Mouse (Mus musculus): Measurements from ENCODE around the gene Myo16. TPM values are rescaled to one million over a fixed set of nuclear protein-coding genes. Genes with fewer than 3 reads are reported as not detected.

Gene Myo16
- total RNA-seq, 2 experiments from 2014 or later = 1.7 to 2.7 TPM

- intact Hi-C loops (cut with DNase I; ENCODE audit: low total_unique reads) = no loop called here
- DNase-seq = no peak
Observed at GRCm38 (mm10) chr8:10681926-10682325, 528.2 kb downstream of the Myo16 start.

DNA sequence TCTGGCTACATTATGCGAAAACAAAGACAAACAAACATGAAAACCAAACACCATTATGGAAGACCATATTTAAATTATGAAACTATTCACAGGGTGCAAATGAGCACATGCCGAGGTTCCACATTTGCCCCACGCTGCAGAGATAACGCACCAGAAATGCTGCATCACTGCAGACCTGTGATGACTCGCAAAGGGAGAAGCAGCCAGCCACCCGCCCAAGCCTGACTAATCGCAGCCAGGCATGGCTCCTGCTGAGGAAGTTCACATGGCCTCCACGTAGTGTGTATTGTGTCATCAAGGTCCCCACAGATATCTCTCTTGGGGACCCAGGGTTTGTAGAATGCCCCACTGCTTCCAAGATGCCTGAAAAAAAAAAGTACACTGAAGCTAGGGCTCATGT, 529.4 kb downstream of the Myo16 start:
- intact Hi-C loops (cut with DNase I; ENCODE audit: low total_unique reads) = no loop called here
- no peak for DNase-seq

Other genes starting within 250 kb of the Myo16 start
- 1 to 10 TPM; 3.4 to 3.5 TPM for gene Lig4, start 176.2 kb upstream of the Myo16 start, total RNA-seq (2021)
- gene Abhd13, start 176.2 kb upstream of the Myo16 start, total RNA-seq (2021) = 1 to 10 TPM; 9.5 to 9.7 TPM
- under 1 TPM; 0.60 to 0.74 TPM for gene Tnfsf13b, start 147.4 kb upstream of the Myo16 start, total RNA-seq (2021)